Mouse (Mus musculus) embryonic facial prominence, embryonic 14.5 days (tissue): ENCODE measurements around the gene 4930579G24Rik. TPM values are rescaled to one million over a fixed set of nuclear protein-coding genes. Genes with fewer than 3 reads are reported as not detected.

Source experiments
- ATAC-seq: fragments of 200-750 bp; cut with Nextera tagmentation; 2 replicates; pipeline ENCODE4 v1.8.0; 2017; ENCODE audit warnings: low read depth, moderate number of reproducible peaks, moderate TSS enrichment
- DNase-seq: peaks from one replicate; pipeline ENCODE4 v3.0.0-alpha.2; 2015; ENCODE audit warnings: low spot score
- H3K27ac ChIP-seq: fragments of 300-500 bp; sonication (generic); replicated peaks from 2 replicates; pipeline ENCODE4 v1.5.1; 2014; ENCODE audit warnings: low read depth, mild to moderate bottlenecking, low read length, moderate library complexity
- H3K27me3 ChIP-seq: fragments of 300-500 bp; sonication (generic); replicated peaks from 2 replicates; pipeline ENCODE4 v1.6.1; 2014; ENCODE audit warnings: low read length; ENCODE audit not compliant: control insufficient read depth, insufficient read depth
- H3K36me3 ChIP-seq: fragments of 300-500 bp; sonication (generic); 2 replicates; pipeline ENCODE4 v1.6.1; 2014; ENCODE audit warnings: low read length, mixed read lengths; ENCODE audit not compliant: control insufficient read depth, insufficient read depth
- H3K4me1 ChIP-seq: fragments of 300-500 bp; sonication (generic); 2 replicates; pipeline ENCODE4 v1.6.1; 2014; ENCODE audit warnings: antibody characterized with exemption, low read length; ENCODE audit not compliant: control insufficient read depth, insufficient read depth
- H3K4me2 ChIP-seq: fragments of 300-500 bp; sonication (generic); 2 replicates; pipeline ENCODE4 v1.6.1; 2014; ENCODE audit warnings: low read depth, mild to moderate bottlenecking, low read length, moderate library complexity, mixed read lengths
- H3K4me3 ChIP-seq: fragments of 300-500 bp; sonication (generic); 2 replicates; pipeline ENCODE4 v1.5.1; 2014; ENCODE audit warnings: low read depth, mild to moderate bottlenecking, low read length
- H3K9ac ChIP-seq: fragments of 300-500 bp; sonication (generic); 2 replicates; pipeline ENCODE4 v1.6.1; 2014; ENCODE audit warnings: low read depth, mild to moderate bottlenecking, low read length, moderate library complexity, mixed read lengths
- H3K9me3 ChIP-seq: fragments of 300-500 bp; sonication (generic); 2 replicates; pipeline ENCODE4 v1.6.1; 2016; ENCODE audit warnings: low read length; ENCODE audit not compliant: control insufficient read depth
- whole genome bisulfite sequencing: fragments of 180-500 bp; shearing (Covaris S2); extraction: QIAGEN DNeasy Blood & Tissue Kit; methylation state at CpG from one replicate; pipeline ENCODE4 v1.1.7; 2014; 5-methylcytosine and 5-hydroxymethylcytosine counted together
- polyA plus RNA-seq: library from polyadenylated mRNA; unstranded; fragments of >200 nt; fragmentation: Nextera tagmentation; extraction: Ambion mirVana; gene quantifications from 2 replicates; pipeline ENCODE4 v1.2.1, GENCODE M21; 2014

The 4930579G24Rik gene
- polyA plus RNA-seq, 1 experiment from 2014 or later: 23.3 TPM

DNA sequence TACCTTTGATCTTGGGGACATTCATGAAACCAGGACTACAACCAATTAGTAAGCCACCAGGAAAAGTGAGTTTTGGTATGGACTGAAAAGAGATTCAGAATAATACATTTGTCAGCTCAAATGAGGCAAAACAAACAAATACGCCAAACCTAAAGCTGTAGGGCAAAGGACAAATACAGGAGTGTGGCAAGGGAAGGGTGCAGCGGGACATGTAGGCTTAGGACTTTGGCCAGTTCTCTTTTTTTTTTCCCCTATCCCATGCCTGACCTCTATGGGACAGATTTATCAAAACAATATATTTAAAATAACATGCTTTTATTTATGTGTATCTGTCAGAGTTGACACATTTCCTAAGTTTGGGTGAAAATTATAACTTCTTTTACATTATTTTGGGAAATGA is 19.0 kb upstream of the 4930579G24Rik start:
- H3K4me2 ChIP-seq: no peak overlapping the region
- no peak overlapping the region for H3K9ac ChIP-seq
- no peak for DNase-seq
- no peak overlapping the region for H3K4me3 ChIP-seq
- peaks cover 65% of the 10 kb centered on the region for H3K36me3 ChIP-seq
- no peaks in the 10 kb centered on the region for H3K4me1 ChIP-seq
- ATAC-seq: no peak
- H3K9me3 ChIP-seq: 0 out of 2 replicates have a peak, but pooled peaks cover 4% of the 10 kb centered on the region
- no peak overlapping the region for H3K27ac ChIP-seq
- WGBS: 93% methylated on average over 2 of the region's 2 CpGs
- no peaks in the 10 kb centered on the region for H3K27me3 ChIP-seq

DNA sequence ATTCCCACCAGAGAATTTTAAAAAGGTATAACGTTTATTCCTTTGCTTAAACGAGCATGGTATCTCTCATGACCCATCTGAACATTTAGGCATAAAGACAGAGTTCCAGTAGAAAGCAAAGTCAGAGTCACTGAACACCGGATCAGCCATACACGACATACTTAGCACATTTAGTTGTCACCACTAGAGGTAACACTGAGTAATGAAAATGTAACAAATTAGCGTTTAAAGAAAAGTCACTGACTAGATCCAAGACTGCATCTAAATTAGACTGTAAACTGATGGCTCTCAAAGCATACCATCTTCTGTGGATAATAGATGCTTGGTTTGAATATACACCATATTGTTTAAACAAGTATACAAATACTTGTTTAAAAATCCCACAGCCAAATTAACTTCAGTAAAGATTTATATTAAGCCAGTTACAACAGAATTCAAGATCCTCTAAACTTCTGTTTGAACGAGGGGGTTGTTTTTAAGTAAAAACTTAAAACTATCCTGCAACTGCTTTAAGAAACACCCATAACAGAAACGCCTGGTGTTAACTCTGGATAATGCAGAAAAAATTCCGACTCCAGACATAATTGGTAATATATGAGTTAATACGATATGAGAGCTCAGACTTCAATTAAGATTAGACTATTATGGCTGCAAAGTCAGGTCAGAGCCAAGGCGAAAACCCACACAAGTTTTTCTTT is 1.2 kb upstream of the 4930579G24Rik start:
- WGBS: 25% methylated on average over 10 of the region's 10 CpGs

DNA sequence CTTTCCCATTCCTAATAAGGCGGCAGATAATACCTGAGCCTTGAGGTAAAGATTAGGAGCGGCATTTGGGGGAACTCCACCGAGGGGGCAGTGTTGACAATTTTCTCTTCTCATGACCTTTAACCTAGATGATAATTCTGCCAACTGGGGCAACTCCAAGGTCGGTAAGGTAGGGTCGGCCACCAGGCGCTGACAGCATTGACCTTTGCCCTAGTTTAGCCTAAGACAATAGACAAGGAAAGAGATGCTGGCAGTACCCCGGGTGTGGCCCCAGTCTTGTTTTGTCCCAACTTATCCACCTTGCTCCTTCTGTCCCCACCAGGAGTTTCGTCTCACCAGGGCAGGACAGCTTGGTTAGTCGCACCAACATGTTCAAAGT is 708 bp upstream of the 4930579G24Rik start:
- ATAC-seq: no peak
- peak overlapping the region; percentile 71 for H3K9ac ChIP-seq
- H3K4me3 ChIP-seq: peak overlapping the region; percentile 87
- no peak for DNase-seq
- peaks cover 6% of the 10 kb centered on the region; the same call in 1 of the 2 replicates for H3K4me1 ChIP-seq
- H3K27me3 ChIP-seq: no peaks in the 10 kb centered on the region
- WGBS: under 1% methylated on average over 9 of the region's 9 CpGs
- peak overlapping the region; percentile 65; the same call in 1 of the 2 replicates for H3K27ac ChIP-seq
- H3K4me2 ChIP-seq: peak overlapping the region; percentile 76
- 0 out of 2 replicates have a peak, but pooled peaks cover 3% of the 10 kb centered on the region for H3K9me3 ChIP-seq
- peaks cover 21% of the 10 kb centered on the region for H3K36me3 ChIP-seq

More for the DNA sequence above, 1.2 kb upstream of the 4930579G24Rik start:
- no peak for ATAC-seq
- no peaks in the 10 kb centered on the region for H3K27me3 ChIP-seq
- H3K4me2 ChIP-seq: peak overlapping the region; percentile 76
- H3K36me3 ChIP-seq: peaks cover 21% of the 10 kb centered on the region
- peak overlapping the region; percentile 87 for H3K4me3 ChIP-seq
- H3K9me3 ChIP-seq: 0 out of 2 replicates have a peak, but pooled peaks cover 3% of the 10 kb centered on the region
- no peak for DNase-seq
- H3K4me1 ChIP-seq: peaks cover 6% of the 10 kb centered on the region; the same call in 1 of the 2 replicates
- H3K27ac ChIP-seq: no peak overlapping the region
- peak overlapping the region; percentile 71 for H3K9ac ChIP-seq

DNA sequence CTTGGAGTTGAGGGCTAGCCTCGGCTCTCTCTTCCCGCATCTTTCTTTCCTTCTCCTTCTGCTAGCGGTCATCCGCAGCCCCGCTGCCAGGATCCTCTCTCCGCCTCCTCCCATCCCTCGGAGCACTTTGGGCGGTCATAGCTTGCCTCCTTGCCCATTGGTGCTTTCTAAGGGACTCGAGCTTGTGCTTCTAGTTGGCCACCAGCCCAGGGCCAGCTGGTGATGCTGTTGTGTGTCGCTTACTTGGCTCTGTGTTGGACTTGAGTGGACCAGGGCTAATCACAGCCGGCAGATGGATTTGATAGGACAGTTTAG is 494 bp downstream of the 4930579G24Rik start, which contains the start of gene Etfdh:
TSS of gene Etfdh (minus strand) at position 85 of the 315 bp plus-strand sequence.
- Histone ChIP-seq H3K9ac (peak within 1 kb of the TSS; percentile 86), H3K27ac (peak within 1 kb of the TSS; percentile 90), H3K27me3 (no peaks in the 10 kb centered on the region), H3K4me2 (peak within 1 kb of the TSS; percentile 76), H3K4me1 (peaks cover 6% of the 10 kb centered on the region; the same call in 1 of the 2 replicates), H3K9me3 (0 out of 2 replicates have a peak, but pooled peaks cover 3% of the 10 kb centered on the region), H3K36me3 (peaks cover 27% of the 10 kb centered on the region), H3K4me3 (peak within 1 kb of the TSS; percentile 87)
- DNase-seq (peak; percentile 86), ATAC-seq (peak; percentile 27)
- WGBS: 1% methylated on average over 11 of the region's 11 CpGs

DNA sequence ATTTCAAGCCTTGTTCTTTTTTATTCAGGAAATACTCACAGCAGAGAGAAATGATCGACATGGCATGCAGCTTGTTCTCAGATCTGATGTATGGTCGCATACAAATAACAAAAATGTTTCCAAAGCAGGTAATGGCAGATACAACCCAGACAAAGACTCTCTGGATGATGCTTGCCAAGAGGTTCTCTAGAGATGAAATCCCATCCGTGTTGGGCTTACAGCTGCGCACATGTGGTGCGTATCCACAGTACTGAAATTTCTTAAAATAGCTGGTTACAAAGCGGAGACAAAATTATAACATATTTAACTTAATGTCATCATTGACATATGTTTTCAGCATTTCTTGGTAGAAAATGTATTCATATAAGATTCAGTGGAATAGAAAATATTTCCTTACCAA is 23.2 kb downstream of the 4930579G24Rik start:
- Histone ChIP-seq H3K4me3 (no peak overlapping the region), H3K27ac (no peak overlapping the region), H3K9ac (no peak overlapping the region), H3K36me3 (no peaks in the 10 kb centered on the region), H3K4me2 (no peak overlapping the region), H3K9me3 (no peaks in the 10 kb centered on the region), H3K27me3 (no peaks in the 10 kb centered on the region), H3K4me1 (no peaks in the 10 kb centered on the region)
- peak; percentile 70; the same call in 1 of the 2 replicates for ATAC-seq
- WGBS: 55% methylated on average over 6 of the region's 6 CpGs
- DNase-seq: peak; percentile 83

DNA sequence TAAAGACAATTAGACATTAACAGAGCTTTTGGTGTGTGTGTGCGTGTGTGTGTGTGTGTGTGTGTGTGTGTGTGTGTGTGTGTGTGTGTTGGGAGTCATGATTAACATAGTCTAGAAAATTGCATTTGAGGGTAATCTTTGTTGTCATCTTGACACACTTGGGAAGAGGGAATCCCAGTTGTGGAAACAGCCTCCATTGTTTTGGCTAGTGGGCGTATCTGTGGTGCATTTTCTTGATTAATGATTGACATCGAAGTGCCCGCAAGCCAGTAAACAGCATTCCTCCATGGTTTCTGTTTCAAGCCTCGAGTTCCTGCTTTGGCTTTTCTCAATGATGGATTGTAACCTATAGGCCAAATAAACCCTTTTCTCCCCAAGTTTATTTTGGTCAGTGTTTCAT is 27.8 kb downstream of the 4930579G24Rik start:
- DNase-seq: peak; percentile 18
- Histone ChIP-seq H3K27me3 (no peaks in the 10 kb centered on the region), H3K4me1 (no peaks in the 10 kb centered on the region), H3K9ac (no peak overlapping the region), H3K4me2 (no peak overlapping the region), H3K4me3 (no peak overlapping the region), H3K27ac (no peak overlapping the region), H3K9me3 (no peaks in the 10 kb centered on the region), H3K36me3 (no peaks in the 10 kb centered on the region)
- WGBS: 62% methylated on average over 5 of the region's 5 CpGs
- no peak for ATAC-seq

DNA sequence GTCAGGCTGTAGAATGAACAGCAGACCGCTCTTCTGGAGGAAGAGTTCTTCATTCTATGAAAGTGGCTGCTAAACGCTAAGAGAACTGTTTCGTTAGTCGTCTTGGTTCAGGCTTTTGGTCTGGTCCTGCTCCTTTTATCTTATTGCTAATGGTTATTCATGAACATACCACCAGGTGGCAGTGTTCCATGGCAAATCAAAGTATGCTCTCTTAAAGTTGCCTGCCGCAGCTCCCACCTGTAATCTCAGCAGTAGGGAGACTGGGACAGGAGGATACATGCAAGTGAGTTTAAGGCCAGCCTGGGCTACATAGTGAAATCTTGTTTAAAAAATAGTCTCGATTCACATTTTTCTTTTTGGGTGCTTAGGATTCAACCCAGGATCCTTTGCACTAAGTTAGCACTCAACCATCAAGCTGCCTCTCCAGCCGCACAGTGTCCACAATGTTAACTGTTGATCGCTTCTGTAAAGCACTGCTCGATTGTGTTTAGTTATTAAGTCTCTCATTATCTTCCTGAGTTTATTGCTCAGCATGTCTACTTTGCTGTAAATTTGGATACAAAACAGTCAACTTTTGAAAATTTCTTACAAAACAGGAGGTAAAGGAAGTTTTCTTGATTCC is 36.0 kb downstream of the 4930579G24Rik start:
- WGBS: 35% methylated on average over 9 of the region's 9 CpGs
- ATAC-seq: no peak
- H3K36me3 ChIP-seq: no peaks in the 10 kb centered on the region
- no peaks in the 10 kb centered on the region for H3K27me3 ChIP-seq
- peak; percentile 65 for DNase-seq
- H3K4me2 ChIP-seq: no peak overlapping the region
- no peak overlapping the region for H3K4me3 ChIP-seq
- no peaks in the 10 kb centered on the region for H3K4me1 ChIP-seq
- H3K27ac ChIP-seq: no peak overlapping the region
- H3K9me3 ChIP-seq: no peaks in the 10 kb centered on the region
- H3K9ac ChIP-seq: no peak overlapping the region

DNA sequence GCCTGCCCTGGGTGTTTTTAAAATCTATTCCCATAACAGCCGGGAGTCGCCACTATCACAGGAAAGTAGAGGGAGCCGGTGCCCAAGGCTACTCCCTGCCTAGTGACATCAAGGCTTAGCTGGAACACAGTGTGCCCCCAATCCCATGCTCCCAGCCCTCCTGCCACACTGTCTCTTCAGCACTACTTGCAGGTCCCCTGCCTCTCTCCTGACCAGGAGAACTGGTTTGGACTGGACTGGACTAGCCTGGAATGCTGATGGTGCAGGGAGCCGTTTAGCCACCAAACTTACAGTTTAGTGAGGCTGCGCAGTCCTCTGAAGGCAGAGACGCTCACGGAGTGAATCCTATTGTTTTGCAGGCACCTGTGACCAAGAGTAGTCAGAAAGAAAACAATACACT is 41.7 kb downstream of the 4930579G24Rik start:
- H3K9ac ChIP-seq: no peak overlapping the region
- ATAC-seq (no peak), DNase-seq (no peak)
- no peak overlapping the region for H3K4me2 ChIP-seq
- no peak overlapping the region for H3K27ac ChIP-seq
- H3K9me3 ChIP-seq: no peaks in the 10 kb centered on the region
- H3K4me3 ChIP-seq: no peak overlapping the region
- no peaks in the 10 kb centered on the region for H3K27me3 ChIP-seq
- no peaks in the 10 kb centered on the region for H3K36me3 ChIP-seq
- 77% methylated on average over 7 of the region's 7 CpGs for WGBS
- no peaks in the 10 kb centered on the region for H3K4me1 ChIP-seq
